Mouse (Mus musculus) limb, embryonic 11.5 days (tissue): ENCODE measurements around the gene Rgs19. TPM values are rescaled to one million over a fixed set of nuclear protein-coding genes. Genes with fewer than 3 reads are reported as not detected.

ENCODE experiments used
- ATAC-seq: fragments of 200-750 bp; cut with Nextera tagmentation; 2 replicates; pipeline ENCODE4 v1.8.0; 2017; ENCODE audit warnings: low read depth; ENCODE audit not compliant: insufficient number of reproducible peaks, low FRiP score, low TSS enrichment
- DNase-seq: peaks from one replicate; pipeline ENCODE4 v3.0.0-alpha.2; 2015; ENCODE audit warnings: low spot score
- H3K27ac ChIP-seq: fragments of 300-500 bp; sonication (generic); replicated peaks from 2 replicates; pipeline ENCODE4 v1.5.1; 2014; ENCODE audit warnings: low read depth, mild to moderate bottlenecking, low read length
- H3K27me3 ChIP-seq: fragments of 300-500 bp; sonication (generic); 2 replicates; pipeline ENCODE4 v1.6.1; 2014; ENCODE audit warnings: mild to moderate bottlenecking, low read length, mixed read lengths; ENCODE audit not compliant: control insufficient read depth, insufficient read depth
- H3K36me3 ChIP-seq: fragments of 300-500 bp; sonication (generic); 2 replicates; pipeline ENCODE4 v1.6.1; 2014; ENCODE audit warnings: mild to moderate bottlenecking, low read length, moderate library complexity, mixed read lengths; ENCODE audit not compliant: control insufficient read depth, insufficient read depth
- H3K4me1 ChIP-seq: fragments of 300-500 bp; sonication (generic); 2 replicates; pipeline ENCODE4 v1.6.1; 2014; ENCODE audit warnings: low read length, mixed read lengths; ENCODE audit not compliant: control insufficient read depth, insufficient read depth
- H3K4me2 ChIP-seq: fragments of 300-500 bp; sonication (generic); 2 replicates; pipeline ENCODE4 v1.6.1; 2014; ENCODE audit warnings: low read depth, mild to moderate bottlenecking, moderate library complexity; ENCODE audit not compliant: severe bottlenecking
- H3K4me3 ChIP-seq: fragments of 300-500 bp; sonication (generic); 2 replicates; pipeline ENCODE4 v1.5.1; 2014; ENCODE audit warnings: low read depth, low read length
- H3K9ac ChIP-seq: fragments of 300-500 bp; sonication (generic); 2 replicates; pipeline ENCODE4 v1.6.1; 2014; ENCODE audit warnings: mild to moderate bottlenecking, low read length
- H3K9me3 ChIP-seq: fragments of 300-500 bp; sonication (generic); 2 replicates; pipeline ENCODE4 v1.6.1; 2016; ENCODE audit warnings: low read length; ENCODE audit not compliant: control insufficient read depth
- WGBS: fragments of 180-500 bp; shearing (Covaris S2); extraction: QIAGEN DNeasy Blood & Tissue Kit; methylation state at CpG from one replicate; pipeline ENCODE4 v1.1.7; 2014; 5-methylcytosine and 5-hydroxymethylcytosine counted together
- polyA plus RNA-seq: library from polyadenylated mRNA; unstranded; fragments of >200 nt; fragmentation: Nextera tagmentation; extraction: Ambion mirVana; gene quantifications from 2 replicates; pipeline ENCODE4 v1.2.1, GENCODE M21; 2014

The Rgs19 gene
- 92.5 and 97.1 TPM in 2 replicates for polyA plus RNA-seq

DNA sequence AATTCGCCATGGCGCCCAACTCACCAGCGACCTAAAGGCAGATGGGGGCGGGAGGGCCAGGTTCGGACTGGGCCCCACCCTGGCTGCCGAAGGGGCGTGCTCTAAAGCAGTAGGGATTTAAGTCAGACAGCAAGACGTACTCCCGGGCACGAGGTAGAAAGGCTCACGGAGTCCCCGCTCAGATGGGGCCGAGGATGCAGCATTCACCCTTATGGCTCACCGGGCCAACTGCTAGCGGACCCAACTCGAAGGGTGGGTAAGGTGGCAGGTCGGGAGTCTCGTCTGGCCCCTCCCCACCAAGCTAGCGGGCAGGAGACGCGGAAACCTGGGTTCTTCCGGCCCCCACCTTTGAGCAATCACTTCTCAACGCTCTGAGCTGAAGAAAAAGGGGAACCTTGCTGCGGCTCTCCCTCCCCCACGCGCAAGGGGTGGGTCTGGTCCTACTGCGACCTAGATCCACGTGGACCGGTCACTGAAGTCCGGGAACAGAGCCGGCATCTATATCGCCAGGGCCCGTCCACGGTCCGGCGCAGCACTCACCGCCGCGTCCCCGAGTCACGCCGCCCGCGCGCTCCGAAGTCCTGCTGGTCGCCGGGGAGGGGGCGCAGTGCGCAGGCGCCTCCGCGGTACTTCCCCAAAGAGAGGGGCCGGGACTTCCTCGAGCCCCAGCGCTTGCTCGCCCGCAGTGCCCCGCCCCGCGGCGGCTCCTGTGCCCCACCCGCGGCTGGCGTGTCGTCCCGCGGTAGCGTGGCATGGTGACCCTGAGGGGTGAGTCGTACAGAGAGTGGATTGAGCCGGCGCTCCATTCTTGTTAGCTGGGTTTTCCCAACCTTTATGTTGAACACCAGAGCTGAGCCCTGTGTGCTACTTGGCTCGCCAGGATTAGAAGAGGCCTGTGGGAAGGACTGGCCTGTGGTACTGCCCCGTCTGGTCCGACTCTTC, at the start of gene Rgs19:
Gene Rgs19 (minus strand): TSS at position 639 of the 942 bp plus-strand sequence.
- H3K36me3 ChIP-seq, result peaks cover 6% of the 10 kb centered on the region; the same call in 1 of the 2 replicates
- H3K9ac ChIP-seq, result peak within 1 kb of the TSS; percentile 85
- DNase-seq, result peak; percentile 85
- H3K4me1 ChIP-seq, result peaks cover 9% of the 10 kb centered on the region
- H3K9me3 ChIP-seq, result no peaks in the 10 kb centered on the region
- no peaks in the 10 kb centered on the region for H3K27me3 ChIP-seq
- under 1% methylated on average over 66 of the region's 75 CpGs for WGBS
- peak; percentile 77 for ATAC-seq
- peak within 1 kb of the TSS; percentile 47 for H3K27ac ChIP-seq
- peak within 1 kb of the TSS; percentile 76 for H3K4me3 ChIP-seq
- H3K4me2 ChIP-seq, result peak within 1 kb of the TSS; percentile 84

DNA sequence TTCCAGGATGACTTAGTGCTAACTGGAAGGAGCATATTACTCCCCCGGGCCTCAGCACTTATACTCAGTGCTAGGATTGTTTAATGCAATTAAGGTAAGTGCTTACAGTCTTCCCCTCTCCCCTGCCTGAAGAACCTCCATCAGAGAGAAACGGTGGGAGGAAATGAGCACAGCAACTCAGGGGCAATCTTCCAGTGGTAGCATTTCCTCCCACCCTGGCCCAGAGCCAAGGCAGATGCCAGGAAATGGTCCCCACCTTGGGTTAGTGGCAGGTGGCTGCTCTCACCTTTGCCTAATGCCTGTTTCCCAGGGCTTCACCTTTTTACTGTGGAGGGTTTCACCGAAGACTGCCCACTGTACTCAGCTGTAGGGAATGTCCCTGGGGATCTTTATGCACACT, 36.3 kb upstream of the Rgs19 start:
- no peak overlapping the region for H3K27ac ChIP-seq
- no peaks in the 10 kb centered on the region for H3K4me1 ChIP-seq
- H3K4me3 ChIP-seq, result no peak overlapping the region
- no peaks in the 10 kb centered on the region for H3K27me3 ChIP-seq
- H3K9me3 ChIP-seq, result no peaks in the 10 kb centered on the region
- WGBS, result 63% methylated on average over 3 of the region's 3 CpGs
- DNase-seq (no peak), ATAC-seq (no peak)
- H3K4me2 ChIP-seq, result no peak overlapping the region
- H3K36me3 ChIP-seq, result no peaks in the 10 kb centered on the region
- no peak overlapping the region for H3K9ac ChIP-seq

DNA sequence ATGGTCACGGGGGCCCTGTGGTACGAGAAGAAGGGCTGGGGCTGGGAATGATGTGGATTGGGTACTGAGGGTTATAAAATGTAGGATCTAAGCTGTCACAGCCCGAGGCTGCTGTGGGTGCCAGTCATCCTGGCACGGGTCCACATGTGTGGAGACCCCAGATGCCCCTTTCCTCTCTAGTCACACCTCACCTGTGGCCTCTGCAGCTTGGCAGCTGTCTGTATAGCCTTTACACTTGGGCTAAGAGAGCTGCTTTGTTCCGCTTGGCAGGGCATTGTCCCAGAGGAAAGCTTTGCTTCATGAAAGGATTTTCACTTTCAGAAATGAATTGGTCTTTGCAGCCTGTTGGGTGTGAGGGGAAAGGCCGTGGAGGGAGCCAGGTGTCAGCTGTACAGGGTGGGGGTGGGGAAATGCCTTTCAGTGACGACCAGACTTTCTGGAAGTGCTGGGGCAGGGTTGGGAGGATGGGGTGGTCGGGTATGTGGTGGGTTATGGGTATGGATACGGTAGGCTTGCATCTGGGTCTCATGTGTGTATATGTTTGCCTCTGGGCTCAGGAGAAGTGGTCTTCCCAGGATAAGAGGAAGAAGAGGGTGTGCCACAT, 34.0 kb upstream of the Rgs19 start:
- H3K27ac ChIP-seq, result no peak overlapping the region
- no peaks in the 10 kb centered on the region for H3K27me3 ChIP-seq
- no peak overlapping the region for H3K4me3 ChIP-seq
- no peak overlapping the region for H3K9ac ChIP-seq
- 59% methylated on average over 9 of the region's 9 CpGs for WGBS
- H3K4me1 ChIP-seq, result no peaks in the 10 kb centered on the region
- ATAC-seq, result no peak
- no peak overlapping the region for H3K4me2 ChIP-seq
- no peaks in the 10 kb centered on the region for H3K9me3 ChIP-seq
- no peak for DNase-seq
- H3K36me3 ChIP-seq, result no peaks in the 10 kb centered on the region

DNA sequence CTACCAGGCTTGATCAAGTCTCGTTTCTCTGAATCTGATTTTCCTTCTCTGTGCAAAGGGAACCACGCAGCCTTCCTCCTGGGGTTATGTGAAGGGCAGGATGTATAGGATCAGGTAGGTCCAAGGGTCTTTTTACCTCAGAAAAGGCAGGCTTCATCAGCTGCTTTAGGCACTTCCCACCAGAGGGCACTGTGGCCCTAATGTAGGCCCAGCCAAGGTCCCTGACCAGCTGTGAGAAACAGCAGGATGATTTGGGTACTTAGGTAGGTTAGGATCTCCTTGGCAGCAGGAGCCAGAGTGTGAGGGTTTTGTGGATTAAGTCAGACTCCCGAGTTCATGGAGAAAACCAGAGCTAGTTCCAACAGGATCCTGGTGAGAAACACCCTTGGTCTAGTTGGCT, 28.4 kb upstream of the Rgs19 start:
- Histone ChIP-seq H3K4me1 (no peaks in the 10 kb centered on the region), H3K27me3 (no peaks in the 10 kb centered on the region), H3K4me3 (no peak overlapping the region), H3K36me3 (no peaks in the 10 kb centered on the region), H3K9me3 (no peaks in the 10 kb centered on the region), H3K9ac (no peak overlapping the region), H3K4me2 (no peak overlapping the region), H3K27ac (no peak overlapping the region)
- DNase-seq (peak; percentile 62), ATAC-seq (no peak)
- WGBS, result 11% methylated on average over 3 of the region's 3 CpGs

DNA sequence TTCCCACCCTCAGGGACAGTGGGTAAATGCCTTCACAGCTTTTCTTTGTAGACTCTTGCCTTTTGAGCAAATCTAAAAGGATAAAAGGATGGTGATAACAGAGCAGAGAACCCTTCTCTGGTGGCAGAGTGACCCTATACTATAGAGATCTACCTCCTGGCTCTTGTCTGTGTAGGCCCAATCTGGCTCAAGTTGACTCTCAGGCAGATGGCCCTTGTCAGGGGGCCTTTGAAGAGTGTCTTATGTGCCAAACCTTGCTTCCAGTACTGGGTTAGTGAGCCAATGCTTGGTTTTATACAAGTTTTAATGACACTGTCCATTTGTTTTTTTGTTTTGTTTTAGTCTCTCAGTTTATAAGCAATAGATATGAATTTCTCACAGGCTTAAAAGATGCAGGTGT, 27.4 kb upstream of the Rgs19 start:
- no peak for ATAC-seq
- H3K4me2 ChIP-seq, result no peak overlapping the region
- no peak overlapping the region for H3K4me3 ChIP-seq
- H3K27ac ChIP-seq, result no peak overlapping the region
- H3K9me3 ChIP-seq, result no peaks in the 10 kb centered on the region
- H3K4me1 ChIP-seq, result no peaks in the 10 kb centered on the region
- DNase-seq, result no peak
- no peak overlapping the region for H3K9ac ChIP-seq
- no peaks in the 10 kb centered on the region for H3K36me3 ChIP-seq
- no peaks in the 10 kb centered on the region for H3K27me3 ChIP-seq

GRCm38 (mm10) chr2:181720061-181720460, 26.3 kb upstream of the Rgs19 start:
- Histone ChIP-seq H3K27me3 (no peaks in the 10 kb centered on the region), H3K4me3 (no peak overlapping the region), H3K27ac (no peak overlapping the region), H3K36me3 (no peaks in the 10 kb centered on the region), H3K9ac (no peak overlapping the region), H3K9me3 (no peaks in the 10 kb centered on the region), H3K4me1 (no peaks in the 10 kb centered on the region), H3K4me2 (no peak overlapping the region)
- DNase-seq (no peak), ATAC-seq (no peak)
- WGBS, result 37% methylated on average over 3 of the region's 3 CpGs

GRCm38 (mm10) chr2:181716991-181717390, 23.2 kb upstream of the Rgs19 start:
- H3K4me3 ChIP-seq, result no peak overlapping the region
- H3K4me1 ChIP-seq, result 0 out of 2 replicates have a peak, but pooled peaks cover 2% of the 10 kb centered on the region
- no peaks in the 10 kb centered on the region for H3K9me3 ChIP-seq
- DNase-seq (no peak), ATAC-seq (no peak)
- no peak overlapping the region for H3K27ac ChIP-seq
- no peaks in the 10 kb centered on the region; the same call in 1 of the 2 replicates for H3K27me3 ChIP-seq
- WGBS, result 83% methylated on average over 3 of the region's 3 CpGs
- no peak overlapping the region for H3K4me2 ChIP-seq
- H3K36me3 ChIP-seq, result no peaks in the 10 kb centered on the region
- no peak overlapping the region for H3K9ac ChIP-seq

DNA sequence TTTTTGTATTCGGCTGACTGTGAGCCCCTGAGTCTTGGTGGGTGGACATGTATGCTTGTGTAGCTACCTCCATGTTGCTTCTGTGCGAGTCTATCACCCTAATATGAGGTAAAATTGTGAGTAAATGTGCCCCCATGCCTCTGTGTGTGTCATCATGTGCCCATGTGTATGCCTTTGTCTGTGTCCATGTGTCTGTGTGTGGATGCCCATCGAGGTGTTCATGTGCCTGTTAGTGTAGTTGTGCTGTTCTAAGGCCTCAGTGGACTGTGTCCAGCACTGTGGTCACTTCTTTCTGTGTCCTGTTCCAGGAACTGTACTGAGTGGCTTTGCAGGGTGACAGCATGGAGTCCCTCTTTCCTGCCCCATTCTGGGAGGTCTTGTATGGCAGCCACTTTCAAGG, 21.6 kb upstream of the Rgs19 start:
- Histone ChIP-seq H3K27ac (no peak overlapping the region), H3K4me2 (peak overlapping the region; percentile 24; the same call in 1 of the 2 replicates), H3K27me3 (no peaks in the 10 kb centered on the region; the same call in 1 of the 2 replicates), H3K36me3 (no peaks in the 10 kb centered on the region), H3K9me3 (no peaks in the 10 kb centered on the region), H3K9ac (no peak overlapping the region), H3K4me1 (0 out of 2 replicates have a peak, but pooled peaks cover 2% of the 10 kb centered on the region), H3K4me3 (no peak overlapping the region)
- DNase-seq (no peak), ATAC-seq (no peak)
- 89% methylated on average over 3 of the region's 3 CpGs for WGBS
